Mouse (Mus musculus) spleen, adult 2 months (tissue): ENCODE results near the gene Gm973.

Experiments used
- CTCF ChIP-seq: fragments of 200-500 bp; IDR thresholded peaks from 2 replicates; pipeline ENCODE4 v1.5.1; 2011; ENCODE audit warnings: mild to moderate bottlenecking, inconsistent platforms; ENCODE audit not compliant: insufficient read depth, insufficient read length, insufficient replicate concordance; ENCODE audit errors: extremely low read depth
- POLR2A ChIP-seq: fragments of 200-500 bp; IDR thresholded peaks from 2 replicates; pipeline ENCODE4 v1.6.1; 2011; ENCODE audit warnings: low read depth, low read length, inconsistent platforms

DNA sequence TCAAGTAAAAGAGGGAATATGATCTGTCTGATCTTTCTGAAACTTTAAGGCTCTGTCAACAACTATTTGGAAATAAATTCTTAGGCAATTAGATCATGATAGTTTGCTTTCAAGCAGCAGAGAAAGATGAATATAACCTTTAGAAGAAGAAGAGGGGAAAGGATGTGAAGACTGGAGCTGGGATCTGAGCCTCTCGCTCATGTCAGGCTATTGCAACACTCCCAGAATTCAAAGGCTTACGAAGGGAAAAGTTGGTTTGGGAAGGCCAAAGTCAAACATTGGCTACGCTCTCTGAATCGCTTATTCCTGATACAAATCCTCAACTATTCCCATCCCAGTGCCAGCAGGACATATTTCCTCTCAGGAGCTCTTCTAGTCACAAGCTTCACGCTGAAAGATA lies 53.2 kb downstream of the Gm973 start:
- TF ChIP-seq POLR2A (no peak), CTCF (no peak)
